Mouse (Mus musculus) right cerebral cortex, adult 18-20 months (tissue): ENCODE data around the gene Cep135.

Source experiments
- DNase-seq: peaks from one replicate; pipeline ENCODE4 v3.0.0; 2022; ENCODE audit warnings: mixed read lengths

The Cep135 gene

GRCm38 (mm10) chr5:76588551-76589283 is at the start of gene Cep135:
Gene Cep135, plus strand, starts transcription at chr5:76588698.
- peak; percentile 86 for DNase-seq

DNA sequence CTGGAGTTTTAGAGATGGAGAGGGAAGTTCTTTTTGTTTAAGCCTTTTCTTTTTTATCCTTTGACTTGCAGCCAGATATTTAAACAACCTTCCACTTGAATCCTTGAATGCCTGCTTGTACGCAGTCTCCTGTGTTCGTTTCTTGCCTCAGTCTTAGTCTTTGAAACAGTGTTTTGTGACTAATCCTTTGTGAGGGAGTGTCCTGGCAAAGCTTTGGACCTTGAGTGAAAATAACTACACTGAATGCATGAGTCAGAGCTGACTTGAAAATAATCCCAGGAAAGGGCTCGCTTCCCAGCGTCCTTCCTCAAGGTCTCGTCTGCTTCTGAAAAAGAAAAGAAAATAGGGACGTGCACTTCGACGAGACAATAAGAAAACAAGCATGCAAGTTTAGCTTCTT is 48.3 kb upstream of the Cep135 start:
- peak; percentile 76 for DNase-seq

GRCm38 (mm10) chr5:76540842-76541241 is 47.7 kb upstream of the Cep135 start:
- no peak for DNase-seq

GRCm38 (mm10) chr5:76543200-76543599 is 45.3 kb upstream of the Cep135 start:
- DNase-seq, result no peak

DNA sequence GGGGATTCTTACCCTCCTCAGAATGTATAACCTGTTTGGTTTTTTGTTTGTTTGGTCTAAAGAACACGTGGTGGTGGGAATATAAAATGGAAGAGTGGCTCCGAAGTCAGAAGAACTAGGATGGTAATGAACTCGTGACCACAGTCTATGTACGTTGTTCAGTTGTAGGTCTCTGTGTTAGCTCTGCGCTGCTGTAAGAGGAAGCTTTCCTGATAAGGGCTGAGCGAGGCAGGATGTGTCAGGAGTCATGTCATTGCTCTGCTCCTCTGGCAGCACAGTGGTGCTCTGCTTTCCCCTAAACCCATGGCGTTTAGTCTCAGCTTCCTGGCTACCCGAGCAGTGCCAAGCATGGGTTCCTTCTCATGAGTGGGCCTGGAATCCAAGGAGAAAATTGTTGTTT is 38.1 kb upstream of the Cep135 start:
- DNase-seq, result no peak

DNA sequence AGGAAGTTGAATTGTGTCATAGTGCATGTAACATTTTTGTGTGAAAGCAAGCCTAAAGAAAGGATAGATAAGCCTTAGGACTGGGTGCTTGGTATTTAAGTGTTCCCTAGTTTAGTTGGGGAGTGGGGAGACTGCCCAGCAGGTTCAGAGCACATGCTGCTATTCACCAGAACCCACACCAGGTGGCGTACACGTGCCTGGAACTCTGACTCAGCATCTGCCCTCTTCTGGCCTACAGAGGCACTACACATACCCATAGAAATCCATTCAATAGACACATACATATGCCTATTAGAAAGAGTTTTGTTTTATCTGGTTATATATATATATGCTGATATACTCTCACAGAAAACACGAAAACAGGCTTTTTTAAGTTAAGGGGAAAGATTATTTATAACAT is 23.2 kb upstream of the Cep135 start:
- peak; percentile 52 for DNase-seq

GRCm38 (mm10) chr5:76574251-76574650 is 14.2 kb upstream of the Cep135 start:
- no peak for DNase-seq

GRCm38 (mm10) chr5:76577026-76577425 is 11.5 kb upstream of the Cep135 start:
- DNase-seq, result no peak

DNA sequence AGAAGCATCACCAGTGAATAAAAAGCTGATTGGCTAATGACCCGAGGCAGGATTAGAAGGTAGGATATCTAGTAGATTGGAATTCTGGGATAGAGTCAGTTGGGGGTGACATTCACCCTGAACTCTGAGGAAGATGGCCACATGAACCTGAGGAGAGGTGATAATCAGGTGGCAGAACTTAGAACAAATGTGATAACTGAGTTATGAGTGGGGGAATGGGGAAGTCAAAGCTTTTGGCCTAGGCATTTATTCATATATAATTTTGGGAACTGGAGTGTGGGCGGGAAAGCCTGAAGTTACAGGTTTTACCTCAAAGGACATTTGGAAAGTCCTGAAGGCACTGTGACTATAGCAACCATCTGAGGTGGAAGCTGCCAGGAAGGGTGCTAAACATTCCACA is 3.1 kb upstream of the Cep135 start:
- no peak for DNase-seq

DNA sequence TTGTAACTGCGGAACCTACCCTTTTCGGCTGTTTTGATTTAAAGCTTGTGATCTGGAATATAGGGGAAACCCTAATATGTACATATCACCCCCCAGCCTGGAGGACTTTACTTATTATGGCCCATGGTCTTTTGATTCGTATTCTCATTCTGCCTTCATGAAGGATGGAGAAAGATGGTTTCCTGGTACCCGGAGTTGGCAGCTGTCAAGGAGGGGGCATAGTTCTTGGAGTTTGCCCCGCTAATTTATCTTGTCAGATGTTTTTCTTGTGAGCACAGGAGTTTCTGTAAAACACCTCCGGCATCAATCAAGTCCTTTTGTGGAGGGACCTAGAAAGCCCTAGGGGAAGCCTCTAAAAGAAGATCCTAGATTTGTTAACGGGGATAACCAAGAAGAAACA is 813 bp downstream of the Cep135 start:
- DNase-seq, result no peak

DNA sequence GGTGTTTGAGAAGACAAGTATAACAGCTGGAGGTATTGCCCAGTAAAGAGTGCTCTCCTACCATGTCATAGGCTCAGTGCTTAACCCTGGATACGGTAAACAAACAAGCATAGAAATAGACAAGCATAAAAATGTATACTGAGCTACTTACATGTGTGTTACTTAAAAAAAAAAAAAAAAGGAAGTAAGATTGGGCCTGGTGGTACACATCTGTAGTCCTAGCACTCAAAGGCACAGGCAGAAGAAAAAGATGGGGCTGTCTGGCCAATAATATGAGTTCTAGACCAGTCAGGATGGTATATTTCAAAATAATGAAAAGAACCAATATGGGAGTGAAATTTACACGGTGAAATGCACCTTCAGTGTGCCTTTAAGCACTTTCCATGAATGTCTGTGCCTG is 1.5 kb downstream of the Cep135 start:
- no peak for DNase-seq

GRCm38 (mm10) chr5:76591885-76592284 is 3.4 kb downstream of the Cep135 start:
- DNase-seq, result no peak

DNA sequence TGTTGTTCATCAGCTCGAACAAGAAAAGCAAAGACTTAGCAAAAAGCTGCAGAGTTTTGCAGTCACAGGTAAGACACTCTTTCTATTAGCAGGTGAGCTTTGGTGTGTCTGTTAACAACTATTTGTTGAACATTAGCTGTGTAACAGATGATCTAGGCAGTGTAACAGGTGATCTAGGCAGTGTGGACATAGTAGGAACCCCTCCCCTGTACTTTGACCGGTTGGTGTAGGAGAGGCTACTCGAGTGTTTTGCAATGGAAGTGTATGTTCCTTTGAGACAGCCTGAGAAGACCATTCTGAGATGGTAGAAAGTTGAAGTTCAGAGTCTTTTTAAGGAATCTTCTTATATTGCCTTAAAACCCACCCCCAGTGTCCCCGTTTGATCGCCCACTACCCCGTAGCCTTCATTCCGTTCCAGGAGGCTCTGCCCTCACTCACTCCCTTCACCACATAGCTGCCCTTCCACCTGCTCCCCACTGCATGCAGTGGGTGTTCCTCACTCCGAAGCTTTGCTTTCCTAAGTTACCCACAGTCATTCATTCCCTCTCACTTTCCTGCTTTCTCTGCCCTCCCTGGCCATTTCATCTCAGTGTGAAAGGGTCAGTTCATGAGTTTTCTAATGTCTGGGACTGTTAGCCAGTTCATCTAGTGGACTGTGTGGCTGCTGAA is 21.3 kb downstream of the Cep135 start:
- no peak for DNase-seq

- no peak for DNase-seq
These were observed 24.5 kb downstream of the Cep135 start for GRCm38 (mm10) chr5:76612867-76613499.

DNA sequence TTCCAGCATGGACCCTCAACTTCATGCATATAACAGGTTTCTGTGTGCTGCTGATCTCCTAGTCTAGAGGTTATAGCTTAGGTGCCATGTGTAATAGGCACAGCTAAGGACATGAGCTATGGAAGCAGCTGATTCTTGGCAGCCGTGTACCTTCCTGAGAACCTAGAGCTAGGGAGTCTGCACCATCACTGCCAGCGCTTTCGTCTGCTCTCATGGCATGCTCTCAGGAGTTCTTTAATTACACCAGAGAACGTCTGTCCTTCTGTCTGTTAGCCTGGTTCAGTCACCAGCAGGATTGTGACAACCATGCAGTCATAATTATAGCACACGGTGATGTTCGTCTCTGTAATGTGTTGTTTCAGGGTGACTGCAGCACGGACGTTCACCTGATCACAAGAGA is 26.8 kb downstream of the Cep135 start:
- DNase-seq, result no peak

DNA sequence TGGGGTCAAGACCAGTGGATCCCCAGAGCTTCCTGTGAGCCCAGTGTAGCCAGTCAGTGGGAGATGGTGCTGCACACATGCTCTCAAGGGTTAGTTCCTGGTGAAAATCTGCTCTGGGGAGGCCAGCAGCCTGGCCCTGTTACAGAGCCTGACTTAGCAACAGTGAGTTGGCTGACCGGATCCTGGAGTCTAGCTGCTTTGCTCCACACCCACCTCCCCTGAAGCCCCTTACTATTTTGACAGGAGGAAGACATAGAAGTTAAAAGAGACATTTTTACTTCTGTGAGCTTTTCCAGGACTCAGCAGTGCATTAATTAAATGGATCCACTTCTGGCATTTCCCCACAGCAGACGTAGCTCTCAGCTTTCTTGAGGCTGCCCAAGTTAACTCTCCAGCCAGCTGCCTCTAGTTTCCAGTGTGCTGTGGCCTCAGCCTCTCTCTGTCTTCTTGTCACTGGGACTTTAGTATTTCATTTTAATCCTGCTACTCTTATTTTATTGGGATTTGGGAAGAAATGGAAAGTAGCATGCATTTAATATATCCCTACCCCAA is 27.8 kb downstream of the Cep135 start:
- no peak for DNase-seq

GRCm38 (mm10) chr5:76618750-76619149 is 30.3 kb downstream of the Cep135 start:
- DNase-seq, result no peak

- DNase-seq, result no peak
These were observed 35.3 kb downstream of the Cep135 start for GRCm38 (mm10) chr5:76623759-76624158.

GRCm38 (mm10) chr5:76627770-76628169 is 39.3 kb downstream of the Cep135 start:
- no peak for DNase-seq

GRCm38 (mm10) chr5:76634012-76634411 is 45.5 kb downstream of the Cep135 start:
- no peak for DNase-seq

DNA sequence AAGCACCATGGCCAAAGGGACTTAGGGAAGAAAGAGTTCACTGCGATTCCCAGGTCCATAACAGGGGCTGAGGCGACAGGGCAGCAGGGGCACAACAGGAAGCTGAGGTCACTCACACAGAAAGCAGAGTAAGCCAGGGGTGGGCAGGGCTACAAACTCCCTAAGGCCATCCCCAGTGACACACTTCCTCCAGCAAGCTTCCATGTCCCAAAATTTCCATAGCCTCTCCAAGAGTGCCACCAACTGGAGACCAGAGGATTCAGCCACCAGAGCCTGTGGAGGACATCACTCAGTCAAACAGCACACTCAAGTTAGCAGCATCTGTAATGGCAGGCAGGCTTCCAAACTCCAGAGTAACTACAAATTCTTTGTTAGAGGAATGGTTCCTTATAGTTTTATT is 47.1 kb downstream of the Cep135 start:
- DNase-seq, result no peak

DNA sequence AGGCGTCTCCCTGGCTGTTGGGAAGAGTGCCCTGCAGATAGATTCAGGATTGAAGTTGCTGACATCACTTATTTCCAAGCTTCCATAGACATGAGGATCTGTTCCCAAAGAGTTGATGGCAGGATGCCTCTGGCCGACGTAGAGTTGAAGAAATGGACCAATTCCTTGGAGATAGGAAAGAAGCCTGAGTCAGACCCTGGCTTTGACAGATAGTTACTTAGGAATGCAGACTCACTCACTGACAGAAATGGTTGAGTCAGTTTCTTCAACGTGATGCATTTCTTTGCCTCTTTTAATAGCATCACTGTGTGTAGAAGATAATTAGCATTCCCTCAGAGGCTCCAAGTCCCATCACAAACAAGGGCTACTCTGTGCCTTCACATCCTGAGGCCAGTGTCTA is 53.6 kb downstream of the Cep135 start:
- DNase-seq, result no peak

DNA sequence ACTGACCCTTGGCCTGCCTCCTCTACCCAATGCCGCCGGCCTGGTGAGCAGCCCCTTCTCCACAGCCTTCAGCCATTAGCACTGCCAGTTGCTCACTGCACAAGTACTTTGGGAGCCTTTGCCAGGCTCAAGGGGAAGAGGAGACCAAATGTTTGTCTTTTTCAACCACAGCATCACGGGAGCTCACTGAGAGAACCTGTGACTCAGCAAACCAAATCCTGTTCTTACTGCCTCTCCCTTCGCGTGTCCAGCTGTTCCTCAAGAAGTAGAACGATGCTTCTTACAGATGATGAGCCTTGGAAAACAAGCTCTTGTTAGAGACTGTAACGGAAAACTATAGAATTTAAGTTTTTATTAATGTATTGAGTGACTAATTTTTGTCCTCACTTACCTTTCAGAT is 55.7 kb downstream of the Cep135 start:
- no peak for DNase-seq
